Mouse (Mus musculus) kidney, postnatal 25 days (tissue): Measurements from ENCODE around the gene Lhx9.

Source experiments
- DNase-seq, 2 experiments: peaks; one replicate each; pipeline ENCODE4 v3.0.0; 2021; ENCODE audit warnings: mixed read lengths in 2 of 2

Gene Lhx9

DNA sequence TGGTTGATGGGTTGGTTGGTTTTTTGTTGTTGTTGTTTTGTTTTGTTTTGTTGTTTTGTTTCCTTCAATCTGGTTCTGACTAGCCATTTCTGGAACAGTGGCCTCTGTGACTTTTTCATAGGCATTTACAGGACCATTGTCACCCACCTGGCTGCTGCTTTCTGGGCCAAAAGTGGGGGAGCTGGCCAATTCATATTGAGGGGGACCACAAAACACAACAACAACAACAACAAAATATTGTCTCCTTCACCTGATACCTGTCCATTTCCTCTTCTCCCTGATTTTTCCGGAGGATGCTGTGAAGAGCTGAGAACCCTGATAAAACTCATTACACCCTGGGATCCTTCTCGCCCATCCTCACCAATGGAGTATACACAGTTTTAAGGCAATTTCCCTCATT, 9.1 kb downstream of the Lhx9 start:
- DNase-seq, result no peak

DNA sequence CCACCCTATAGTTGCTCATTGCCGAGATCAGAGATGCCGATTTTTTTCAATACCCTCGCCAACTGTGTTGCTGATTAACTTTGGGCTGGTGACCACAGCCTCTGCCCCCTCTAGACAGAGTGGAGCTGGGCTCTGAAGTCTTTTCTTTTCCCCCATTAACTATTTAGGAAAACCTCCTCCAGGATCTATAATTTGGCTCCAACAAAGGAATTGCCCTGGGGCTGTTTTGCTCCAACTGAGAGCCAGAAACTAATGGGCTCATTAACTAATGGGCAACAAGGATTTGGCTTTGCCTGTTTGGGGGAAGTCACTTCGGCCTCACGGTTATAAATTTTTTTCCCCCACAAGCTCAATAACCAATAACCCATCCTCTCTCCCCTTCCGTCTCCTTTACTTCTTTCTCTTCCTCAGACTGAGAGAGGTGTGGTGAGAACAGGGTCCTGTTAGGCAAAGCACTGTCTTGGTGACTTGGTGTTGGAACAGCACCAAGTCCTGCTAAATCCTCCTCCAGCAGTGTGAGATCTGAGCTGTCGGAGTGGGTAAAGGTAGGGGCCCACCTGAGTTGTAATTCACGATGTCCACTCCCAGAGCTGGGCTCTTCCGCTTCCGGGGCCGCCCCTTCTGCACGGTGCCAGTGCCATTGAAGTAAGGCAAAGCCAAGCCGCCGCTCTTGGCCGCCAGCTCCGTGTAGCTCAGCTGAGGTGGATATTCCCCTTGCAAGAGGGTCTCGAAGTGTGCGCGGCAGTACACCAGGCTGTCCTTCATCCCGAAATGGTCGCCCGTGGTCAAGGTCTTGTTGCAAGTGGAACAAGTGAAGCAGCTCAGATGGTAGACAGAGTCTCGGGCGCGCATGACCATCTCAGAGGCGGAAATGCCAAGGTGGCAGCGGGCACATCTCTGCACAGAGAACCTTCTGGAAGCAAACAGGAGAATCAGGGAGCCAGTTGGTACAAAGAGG, 10.3 kb downstream of the Lhx9 start:
- DNase-seq, result no peak

DNA sequence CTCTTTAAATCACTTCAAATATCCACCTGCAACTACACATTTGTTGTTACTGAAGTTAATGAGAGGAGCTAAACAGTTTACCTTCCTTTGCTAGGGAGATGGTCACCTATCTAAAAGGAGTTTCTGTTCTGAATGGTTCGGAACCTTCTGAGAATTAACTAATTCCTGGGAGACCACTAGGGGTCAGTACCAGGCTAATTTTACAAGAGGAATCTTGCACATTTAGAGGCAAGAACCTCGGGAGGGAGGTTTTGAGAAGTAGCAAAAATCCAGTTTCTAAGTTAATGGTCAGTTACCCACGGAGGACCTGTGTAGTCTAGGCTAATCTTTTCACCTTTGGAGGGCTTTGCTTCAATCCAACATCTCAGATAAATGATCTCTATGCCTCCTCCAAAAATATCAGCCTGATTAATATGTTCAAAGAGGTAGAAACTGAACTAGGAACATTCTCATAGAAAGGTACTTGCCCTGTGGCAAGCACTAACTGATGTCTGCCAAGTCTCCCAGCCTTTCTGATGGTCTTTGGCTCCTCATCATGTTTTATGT, 12.9 kb downstream of the Lhx9 start:
- peak in 1 of 2 experiments; percentile 51 for DNase-seq

DNA sequence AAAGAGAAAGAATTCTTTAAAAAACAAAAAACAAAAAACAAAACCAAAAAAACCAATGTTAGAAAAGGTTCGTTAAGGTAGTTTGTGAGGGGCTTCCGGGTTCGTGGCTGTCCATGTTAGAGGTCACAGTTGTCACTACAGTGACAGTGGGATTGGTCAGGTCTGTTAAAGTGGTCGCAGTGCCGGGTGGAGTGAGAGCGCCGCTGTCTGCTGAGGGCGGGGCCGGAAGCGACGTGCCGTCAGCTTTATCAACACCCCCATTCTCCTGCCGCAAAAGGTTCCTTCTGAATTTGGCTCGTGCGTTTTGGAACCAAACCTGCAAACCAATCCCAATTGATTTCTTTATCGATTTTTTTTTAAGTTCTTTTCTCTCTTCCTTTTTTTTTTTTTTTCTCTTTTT, 17.1 kb downstream of the Lhx9 start:
- no peak for DNase-seq

DNA sequence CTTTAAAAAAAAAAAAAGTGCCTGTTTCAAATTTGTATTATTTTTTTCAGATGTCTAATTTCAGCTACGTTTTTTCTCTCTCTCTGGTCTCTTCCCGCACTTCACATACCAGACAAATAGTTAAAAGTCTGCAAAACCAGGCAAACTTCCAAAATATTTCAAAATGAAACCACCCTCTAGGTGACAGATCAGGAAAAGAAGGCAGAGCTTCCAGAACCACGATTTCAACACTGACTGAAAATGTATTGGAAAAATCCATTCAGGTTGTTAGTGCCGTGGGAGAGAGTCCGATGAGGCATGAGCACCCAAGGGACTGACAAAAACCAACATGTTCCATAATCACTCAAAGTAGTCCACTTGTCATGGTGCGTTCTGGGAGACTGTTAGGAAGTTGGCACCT, 21.5 kb downstream of the Lhx9 start:
- no peak for DNase-seq

DNA sequence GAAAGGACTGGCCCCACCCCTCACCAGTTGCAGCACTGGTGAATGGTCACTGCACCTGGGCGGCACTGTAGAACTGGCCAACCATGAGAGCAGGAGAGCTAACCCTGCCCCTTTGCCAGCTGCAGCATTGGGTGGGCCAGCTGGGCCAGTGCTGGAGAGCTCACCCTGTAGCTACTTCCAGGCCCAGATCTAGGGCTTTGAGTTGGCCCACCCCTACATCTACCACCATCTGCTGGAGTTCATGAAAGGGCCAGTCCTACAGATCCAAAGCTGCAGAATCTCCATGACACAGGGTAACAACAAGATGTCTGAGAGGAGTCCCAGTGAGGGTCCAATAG, 25.4 kb downstream of the Lhx9 start:
- no peak for DNase-seq

DNA sequence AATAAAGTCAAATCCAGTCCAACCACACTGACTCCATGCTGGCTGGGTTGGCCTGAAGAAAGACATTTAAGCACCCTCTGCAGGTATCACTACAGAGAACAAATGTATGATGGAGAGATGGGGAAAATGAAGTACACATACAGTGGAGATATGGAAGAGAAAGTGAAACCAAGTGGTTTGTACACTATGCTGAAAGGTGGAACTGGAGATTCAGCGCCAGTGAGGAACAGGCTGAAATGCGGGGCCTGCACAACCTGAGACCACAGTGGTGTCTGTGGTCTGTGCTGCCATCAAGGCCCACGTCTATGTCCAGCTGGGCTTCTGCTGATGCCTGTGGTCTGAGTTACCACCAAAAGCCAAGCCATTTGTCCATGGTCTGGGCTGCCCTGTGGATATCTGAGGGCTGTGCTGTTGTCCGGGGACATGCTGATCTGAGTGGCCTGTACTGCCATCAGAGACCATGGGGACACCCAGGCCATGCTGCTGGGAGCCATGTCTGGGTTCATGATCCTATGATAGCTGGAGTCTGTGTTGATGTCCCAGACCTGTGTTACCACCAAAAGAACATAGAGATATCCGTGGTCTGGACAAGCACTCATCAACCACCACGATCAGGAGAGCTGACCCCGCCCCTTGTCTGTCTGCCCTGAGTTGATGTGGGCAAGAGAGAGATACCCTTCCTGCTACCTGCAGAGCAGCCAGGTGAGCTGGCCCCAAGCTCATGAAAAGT, 26.0 kb downstream of the Lhx9 start:
- no peak for DNase-seq

DNA sequence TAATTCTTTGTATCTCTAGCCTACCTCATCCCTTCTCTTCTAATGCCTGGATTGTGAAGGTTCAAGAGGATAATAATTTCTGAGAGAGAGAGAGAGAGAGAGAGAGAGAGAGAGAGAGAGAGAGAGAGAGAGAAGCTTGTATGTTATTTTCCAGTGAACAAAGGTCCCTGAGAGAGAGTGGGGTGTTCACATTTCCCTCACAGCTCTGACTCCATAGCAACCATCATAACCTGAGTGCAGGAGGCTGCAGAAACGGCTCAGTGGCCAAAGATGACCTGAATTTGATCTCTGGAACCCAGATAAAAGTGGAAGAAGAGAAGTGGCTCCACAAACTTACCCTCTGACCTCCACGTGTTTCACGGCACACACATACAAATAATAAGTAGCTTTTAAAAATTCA, 46.6 kb downstream of the Lhx9 start:
- DNase-seq, result no peak

DNA sequence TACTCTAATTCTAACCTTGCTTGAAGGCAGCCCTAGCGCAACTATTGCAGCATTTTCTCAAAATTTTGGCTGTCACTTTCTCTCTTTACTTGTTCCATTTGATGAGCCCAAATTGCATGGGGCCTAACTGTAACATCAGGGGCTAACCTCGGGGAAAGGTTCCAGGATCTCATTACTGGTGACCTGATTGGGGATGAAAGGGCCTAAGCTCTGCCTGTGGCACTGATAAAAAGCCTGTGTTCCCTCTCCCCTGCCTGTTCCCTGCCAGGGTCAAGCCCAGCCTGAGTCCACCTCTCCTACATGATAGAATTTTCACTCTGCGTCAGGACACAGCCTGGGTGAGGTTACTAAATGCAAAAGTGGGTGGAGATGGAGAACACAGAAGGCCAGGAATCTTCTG, 47.1 kb downstream of the Lhx9 start:
- no peak for DNase-seq

DNA sequence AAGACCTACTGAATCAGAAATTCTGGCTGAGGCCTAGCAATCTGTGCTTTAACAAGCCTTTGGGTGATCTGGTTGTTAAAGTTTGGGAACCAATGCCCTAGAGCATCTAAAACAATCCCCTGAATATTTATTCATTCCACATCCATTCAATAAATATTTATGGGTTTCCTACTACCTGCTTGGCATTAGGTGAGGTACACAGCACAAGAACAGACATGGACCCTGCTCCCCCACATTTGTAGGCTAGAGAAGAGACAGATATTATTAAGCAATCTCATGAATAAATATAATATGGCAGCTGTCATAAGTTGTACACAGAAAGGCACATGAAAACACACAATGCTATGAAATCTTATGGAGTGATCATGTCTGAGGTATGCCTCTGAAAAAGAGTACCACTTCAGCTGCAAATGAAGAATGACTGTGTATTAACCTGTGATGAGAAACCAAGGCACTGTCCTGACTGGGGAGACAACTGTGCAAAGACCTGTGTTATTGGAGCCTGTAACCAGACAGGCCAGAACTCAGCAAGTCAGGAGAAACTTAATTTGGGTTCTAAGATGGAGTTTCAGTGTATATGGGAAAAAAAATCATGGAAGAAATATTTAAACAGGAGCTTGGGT, 48.6 kb downstream of the Lhx9 start:
- no peak for DNase-seq

DNA sequence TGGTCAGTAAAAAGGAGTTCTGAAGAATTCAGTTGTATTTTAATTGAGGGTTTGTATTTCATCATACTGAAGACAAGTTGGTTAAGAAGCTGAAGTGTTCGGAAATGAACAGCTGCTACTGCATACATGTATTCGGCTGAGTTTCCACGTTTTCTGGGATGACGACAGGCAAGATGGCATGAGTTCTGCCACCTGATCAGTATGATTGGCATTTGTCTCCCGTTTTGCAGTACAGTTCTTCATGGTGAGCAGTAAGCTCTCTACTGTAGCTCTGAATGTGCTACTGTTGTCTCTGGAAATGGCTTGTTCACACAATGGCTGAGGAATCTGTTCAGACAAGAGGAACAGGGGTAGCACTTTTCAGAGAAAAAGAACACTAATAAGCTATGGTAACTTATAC, 50.3 kb downstream of the Lhx9 start:
- no peak for DNase-seq

DNA sequence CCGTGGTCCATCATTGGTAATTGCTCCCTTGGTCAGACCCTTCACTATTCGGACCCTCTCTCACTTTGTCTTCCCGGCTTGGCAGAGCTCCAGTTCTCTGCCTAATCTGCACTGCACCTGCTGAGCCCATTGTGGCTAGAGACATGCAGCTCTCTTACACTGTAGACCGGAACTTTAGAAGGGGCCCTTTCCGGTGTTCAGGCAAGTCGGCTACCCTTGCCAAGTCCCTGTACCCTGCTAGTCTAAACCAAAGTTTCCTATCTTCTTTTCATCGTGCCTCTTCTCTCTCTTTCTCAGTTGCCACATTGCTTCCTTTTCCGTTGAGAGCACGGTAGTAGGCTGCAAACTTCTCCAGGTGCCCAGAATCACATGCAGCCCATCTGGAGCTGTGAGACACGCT, 62.5 kb downstream of the Lhx9 start:
- no peak for DNase-seq

DNA sequence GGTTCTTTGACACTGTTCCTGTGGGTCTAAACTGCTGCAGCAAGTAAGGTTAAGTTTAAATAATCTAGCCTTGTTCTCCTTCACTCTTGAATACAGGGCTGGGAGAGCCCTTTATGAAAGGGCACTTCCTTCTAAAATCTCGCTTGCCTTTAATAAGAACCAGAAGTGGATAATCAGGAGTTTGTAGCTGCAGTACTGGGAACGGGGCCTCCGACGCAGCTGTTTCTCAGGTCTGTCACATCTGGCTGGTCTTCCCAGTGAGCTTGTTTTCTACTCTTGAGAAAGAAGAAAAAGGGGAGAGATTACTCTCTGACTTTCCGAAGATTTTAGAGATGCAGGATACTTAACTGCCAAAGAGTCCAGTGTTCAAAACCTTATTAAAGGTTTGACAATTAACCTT, 64.4 kb downstream of the Lhx9 start:
- no peak for DNase-seq
